Mouse (Mus musculus) embryonic facial prominence, embryonic 10.5 days (tissue): ENCODE data around the gene Gpr85. TPM values are rescaled to one million over a fixed set of nuclear protein-coding genes. Genes with fewer than 3 reads are reported as not detected.

ENCODE experiments used
- polyA plus RNA-seq: library from polyadenylated mRNA; unstranded; fragments of >200 nt; fragmentation: Nextera tagmentation; extraction: Ambion mirVana; gene quantifications from 2 replicates; pipeline ENCODE4 v1.2.1, GENCODE M21; 2016

The Gpr85 gene
- polyA plus RNA-seq, 1 experiment from 2014 or later: 4.4 TPM

Other genes starting within 250 kb of the Gpr85 start
- gene Tmem168, start 231.8 kb downstream of the Gpr85 start, polyA plus RNA-seq: 28.6 and 31.5 TPM in 2 replicates
- gene Bmt2, start 162.0 kb downstream of the Gpr85 start, polyA plus RNA-seq: 18.0 and 18.3 TPM in 2 replicates
- gene 2610001J05Rik, start 31.6 kb upstream of the Gpr85 start, polyA plus RNA-seq: 86.5 and 90.9 TPM in 2 replicates